Mouse (Mus musculus) gonadal fat pad, adult 2 months (tissue): ENCODE measurements around the gene Wdr37. TPM values are rescaled to one million over a fixed set of nuclear protein-coding genes. Genes with fewer than 3 reads are reported as not detected.

Source experiments
- polyA plus RNA-seq: library from polyadenylated mRNA; depleted of rRNA; stranded (reverse); fragments of >200 nt; gene quantifications from 2 replicates; pipeline ENCODE4 v1.2.3, GENCODE M21; 2012; rRNA removed

Gene Wdr37
- polyA plus RNA-seq, 1 experiment, result 14.8 TPM

Other genes starting within 250 kb of the Wdr37 start
- gene Idi1, start 13.6 kb upstream of the Wdr37 start, polyA plus RNA-seq, result 18.6 and 19.0 TPM in 2 replicates
- gene Gm9745, start 76.3 kb upstream of the Wdr37 start, polyA plus RNA-seq, result 0.20 TPM in 1 of 2 replicates, not detected in the other
- not detected in 2 replicates for gene Idi2, start 81.0 kb upstream of the Wdr37 start, polyA plus RNA-seq
- gene Gtpbp4, start 124.2 kb upstream of the Wdr37 start, polyA plus RNA-seq, result 9.8 and 10.1 TPM in 2 replicates
- 18.3 and 28.3 TPM in 2 replicates for gene Larp4b, start 222.0 kb upstream of the Wdr37 start, polyA plus RNA-seq